23 mouse cellular contexts compared by ENCODE assay signal in the genomic region with DNA sequence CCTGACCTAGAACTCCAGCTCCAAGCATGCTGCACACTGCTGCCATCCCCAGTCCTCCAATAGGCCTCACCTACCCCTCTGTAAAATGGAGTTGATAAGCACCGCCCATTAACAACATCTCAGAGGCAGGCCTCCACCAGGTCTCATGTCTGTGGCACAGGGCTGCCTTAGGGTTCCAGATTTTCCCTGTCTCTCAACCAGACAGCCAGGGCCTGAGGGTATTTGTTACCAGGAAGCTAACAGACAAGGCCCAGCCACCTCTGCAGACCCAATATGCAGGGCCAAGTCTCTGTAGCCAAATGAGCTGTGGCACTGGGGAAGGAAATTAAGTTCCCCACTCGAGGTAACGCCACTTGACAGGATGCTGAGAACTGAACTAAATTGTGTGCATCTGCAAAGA. TPM values are rescaled to one million over a fixed set of nuclear protein-coding genes. Genes with fewer than 3 reads are reported as not detected.
DNase-seq lines count a peak whose midpoint lies in the region; ATAC-seq lines count a peak whose summit lies in the region.
"Had no signal": no experiment of that assay in that cellular context is flagged by ENCODE, and none has a peak within 500 bp of the region (broad histone marks: within the 10 kb centered on the region; RNA-seq: fewer than 3 reads in every experiment).

No protein-coding gene starts in this region.

- 94% methylated on average over 3 of the region's 3 CpGs for WGBS in hindbrain, embryonic 12.5 days
- 94% methylated on average over 3 of the region's 3 CpGs for WGBS in hindbrain, embryonic 11.5 days
- WGBS in liver, embryonic 13.5 days (ENCODE audit: insufficient replicate concordance) = 60% methylated on average over 3 of the region's 3 CpGs
- WGBS in neural tube, embryonic 13.5 days = 90% methylated on average over 3 of the region's 3 CpGs

- H3K9ac ChIP-seq in hindbrain, embryonic 12.5 days = no peak overlapping the region
- H3K9ac ChIP-seq in hindbrain, embryonic 11.5 days (ENCODE audit: low read depth, low read length) = no peak overlapping the region
- no peak overlapping the region for H3K9ac ChIP-seq in liver, embryonic 13.5 days
- H3K9ac ChIP-seq in neural tube, embryonic 13.5 days = peak overlapping the region; percentile 50; the same call in 1 of the 2 replicates
- H3K9ac ChIP-seq: forebrain, embryonic 12.5 days; limb, embryonic 12.5 days; neural tube, embryonic 15.5 days had no signal

- no peak overlapping the region for H3K4me2 ChIP-seq in hindbrain, embryonic 12.5 days (replicated peaks)
- H3K4me2 ChIP-seq in hindbrain, embryonic 11.5 days (replicated peaks; ENCODE audit: low read depth, low read length) = no peak overlapping the region
- H3K4me2 ChIP-seq in liver, embryonic 13.5 days = no peak overlapping the region
- H3K4me2 ChIP-seq in neural tube, embryonic 13.5 days = no peak overlapping the region
- H3K4me2 ChIP-seq: forebrain, embryonic 12.5 days; heart, embryonic 13.5 days; limb, embryonic 12.5 days had no signal

- H3K9me3 ChIP-seq in hindbrain, embryonic 12.5 days (replicated peaks) = no peaks in the 10 kb centered on the region
- no peaks in the 10 kb centered on the region for H3K9me3 ChIP-seq in hindbrain, embryonic 11.5 days (ENCODE audit: control insufficient read depth, low read length)
- no peaks in the 10 kb centered on the region for H3K9me3 ChIP-seq in liver, embryonic 13.5 days (replicated peaks)
- no peaks in the 10 kb centered on the region for H3K9me3 ChIP-seq in neural tube, embryonic 13.5 days
- H3K9me3 ChIP-seq: forebrain, embryonic 12.5 days; heart, embryonic 13.5 days; limb, embryonic 12.5 days; neural tube, embryonic 15.5 days had no signal

- H3K4me3 ChIP-seq in hindbrain, embryonic 12.5 days = no peak overlapping the region
- no peak overlapping the region for H3K4me3 ChIP-seq in hindbrain, embryonic 11.5 days (ENCODE audit: low read depth, low read length)
- no peak overlapping the region for H3K4me3 ChIP-seq in liver, embryonic 13.5 days (replicated peaks)
- H3K4me3 ChIP-seq in neural tube, embryonic 13.5 days = no peak overlapping the region
- H3K4me3 ChIP-seq: forebrain, embryonic 12.5 days; heart, embryonic 13.5 days; limb, embryonic 12.5 days; neural tube, embryonic 15.5 days had no signal

- peak; percentile 6 for DNase-seq in cerebellum, adult 11 months
- DNase-seq in cerebellum, postnatal 4 days (ENCODE audit: low spot score in 2 of 2) = no peak
- no peak for DNase-seq in hindbrain, embryonic 11.5 days (ENCODE audit: low spot score)
- DNase-seq in liver, embryonic 13.5 days = no peak
- no peak for DNase-seq in liver
- DNase-seq in neural tube, embryonic 10.5 days (ENCODE audit: extremely low spot score, low spot score) = no peak
- DNase-seq: adrenal gland, adult 2 months; embryo, embryonic 11 days; gastrocnemius, postnatal 14 days; heart, postnatal 36 days; layer of hippocampus, adult 9-11 months; lung, adult 18-20 months; lung, postnatal 4 days; right cerebral cortex, postnatal 25 days; thymus, adult 18-20 months had no signal

- H3K36me3 ChIP-seq in hindbrain, embryonic 12.5 days = peaks cover 55% of the 10 kb centered on the region
- H3K36me3 ChIP-seq in hindbrain, embryonic 11.5 days (ENCODE audit: control insufficient read depth, insufficient read depth, low read length) = peaks cover 7% of the 10 kb centered on the region; the same call in 1 of the 2 replicates
- H3K36me3 ChIP-seq in liver, embryonic 13.5 days = peaks cover 63% of the 10 kb centered on the region
- peaks cover 60% of the 10 kb centered on the region for H3K36me3 ChIP-seq in neural tube, embryonic 13.5 days

- H3K27me3 ChIP-seq in hindbrain, embryonic 12.5 days = no peaks in the 10 kb centered on the region
- no peaks in the 10 kb centered on the region for H3K27me3 ChIP-seq in hindbrain, embryonic 11.5 days (ENCODE audit: control insufficient read depth, insufficient read depth, low read length)
- H3K27me3 ChIP-seq in liver, embryonic 13.5 days = no peaks in the 10 kb centered on the region
- H3K27me3 ChIP-seq in neural tube, embryonic 13.5 days = no peaks in the 10 kb centered on the region
- H3K27me3 ChIP-seq: forebrain, embryonic 12.5 days; heart, embryonic 13.5 days; limb, embryonic 12.5 days; neural tube, embryonic 15.5 days had no signal

- 0 out of 2 replicates have a peak overlapping the region, but pooled peaks have one; percentile 44 for H3K27ac ChIP-seq in hindbrain, embryonic 12.5 days
- H3K27ac ChIP-seq in hindbrain, embryonic 11.5 days (ENCODE audit: low read depth, low read length) = no peak overlapping the region
- 0 out of 2 replicates have a peak overlapping the region, but pooled peaks have one; percentile 8 for H3K27ac ChIP-seq in liver, embryonic 13.5 days
- no peak overlapping the region for H3K27ac ChIP-seq in neural tube, embryonic 13.5 days (replicated peaks)
- H3K27ac ChIP-seq: limb, embryonic 12.5 days had no signal

- H3K4me1 ChIP-seq in hindbrain, embryonic 12.5 days = peaks cover 59% of the 10 kb centered on the region
- H3K4me1 ChIP-seq in hindbrain, embryonic 11.5 days (replicated peaks; ENCODE audit: control insufficient read depth, insufficient read depth, low read length) = peaks cover 22% of the 10 kb centered on the region
- peaks cover 60% of the 10 kb centered on the region for H3K4me1 ChIP-seq in liver, embryonic 13.5 days (replicated peaks)
- H3K4me1 ChIP-seq in neural tube, embryonic 13.5 days (replicated peaks) = peaks cover 62% of the 10 kb centered on the region

- ATAC-seq in hindbrain, embryonic 12.5 days (ENCODE audit: low FRiP score) = no peak
- ATAC-seq in hindbrain, embryonic 11.5 days (ENCODE audit: low FRiP score) = no peak
- no peak for ATAC-seq in liver, embryonic 13.5 days (ENCODE audit: low read depth)
- no peak for ATAC-seq in neural tube, embryonic 13.5 days (ENCODE audit: low read depth)

RNA-seq across cellular contexts. Expression of a gene that starts 5.7 kb away (rescaled TPM):
- 95.0 and 102 TPM in 2 replicates for polyA plus RNA-seq in hindbrain, embryonic 12.5 days (2016; fragmentation: Nextera tagmentation; extraction: Ambion mirVana)
- 37.2 and 43.2 TPM in 2 replicates for polyA plus RNA-seq in hindbrain, embryonic 11.5 days (2014; fragmentation: Nextera tagmentation; extraction: Ambion mirVana)
- 27.6 and 28.7 TPM in 2 replicates for polyA plus RNA-seq in liver, embryonic 13.5 days (2015; fragmentation: Nextera tagmentation; extraction: Ambion mirVana)
- 78.8 and 89.1 TPM in 2 replicates for polyA plus RNA-seq in neural tube, embryonic 13.5 days (2015; fragmentation: Nextera tagmentation; extraction: Ambion mirVana)

RNA-seq across cellular contexts. Expression of a gene that starts 7.4 kb away (rescaled TPM):
- 0.13 and 0.18 TPM in 2 replicates for polyA plus RNA-seq in hindbrain, embryonic 12.5 days (2016; fragmentation: Nextera tagmentation; extraction: Ambion mirVana)
- polyA plus RNA-seq in hindbrain, embryonic 11.5 days (2014; fragmentation: Nextera tagmentation; extraction: Ambion mirVana) = 0.11 TPM in 1 of 2 replicates, not detected in the other
- polyA plus RNA-seq in liver, embryonic 13.5 days (2015; fragmentation: Nextera tagmentation; extraction: Ambion mirVana) = 0.06 TPM in 1 of 2 replicates, not detected in the other
- polyA plus RNA-seq in neural tube, embryonic 13.5 days (2015; fragmentation: Nextera tagmentation; extraction: Ambion mirVana) = 0.21 TPM in 1 of 2 replicates, not detected in the other
- polyA plus RNA-seq: adrenal gland, adult 2 months; frontal cortex, adult 2 months; limb, embryonic 12.5 days had no signal

RNA-seq across cellular contexts. Expression of a gene that starts 17.8 kb away (rescaled TPM):
- 86.6 and 101 TPM in 2 replicates for polyA plus RNA-seq in hindbrain, embryonic 12.5 days (2016; fragmentation: Nextera tagmentation; extraction: Ambion mirVana)
- polyA plus RNA-seq in hindbrain, embryonic 11.5 days (2014; fragmentation: Nextera tagmentation; extraction: Ambion mirVana) = 68.9 and 75.4 TPM in 2 replicates
- polyA plus RNA-seq in liver, embryonic 13.5 days (2015; fragmentation: Nextera tagmentation; extraction: Ambion mirVana) = 28.5 and 28.6 TPM in 2 replicates
- polyA plus RNA-seq in neural tube, embryonic 13.5 days (2015; fragmentation: Nextera tagmentation; extraction: Ambion mirVana) = 114 and 125 TPM in 2 replicates

RNA-seq across cellular contexts. Expression of a gene that starts 20.0 kb away (rescaled TPM):
- 0.85 and 1.9 TPM in 2 replicates for polyA plus RNA-seq in hindbrain, embryonic 12.5 days (2016; fragmentation: Nextera tagmentation; extraction: Ambion mirVana)
- 0.39 TPM in 1 of 2 replicates, not detected in the other for polyA plus RNA-seq in hindbrain, embryonic 11.5 days (2014; fragmentation: Nextera tagmentation; extraction: Ambion mirVana)
- polyA plus RNA-seq in liver, embryonic 13.5 days (2015; fragmentation: Nextera tagmentation; extraction: Ambion mirVana) = 0.46 TPM in 1 of 2 replicates, not detected in the other
- 0.35 TPM in 1 of 2 replicates, not detected in the other for polyA plus RNA-seq in neural tube, embryonic 13.5 days (2015; fragmentation: Nextera tagmentation; extraction: Ambion mirVana)
- polyA plus RNA-seq: forebrain, embryonic 12.5 days; kidney, embryonic 16.5 days had no signal

RNA-seq across cellular contexts. Expression of a gene that starts 20.0 kb away (rescaled TPM):
- polyA plus RNA-seq in hindbrain, embryonic 12.5 days (2016; fragmentation: Nextera tagmentation; extraction: Ambion mirVana) = 20.0 and 25.6 TPM in 2 replicates
- 3.4 and 3.7 TPM in 2 replicates for polyA plus RNA-seq in hindbrain, embryonic 11.5 days (2014; fragmentation: Nextera tagmentation; extraction: Ambion mirVana)
- 0.85 TPM in 1 of 2 replicates, not detected in the other for polyA plus RNA-seq in liver, embryonic 13.5 days (2015; fragmentation: Nextera tagmentation; extraction: Ambion mirVana)
- polyA plus RNA-seq in neural tube, embryonic 13.5 days (2015; fragmentation: Nextera tagmentation; extraction: Ambion mirVana) = 9.7 and 13.9 TPM in 2 replicates
- polyA plus RNA-seq: adrenal gland, adult 2 months had no signal

Comparison
In these comparisons a context has a peak if more than half of its experiments do, and no peak if none do; other contexts are left out.
1. H3K27ac ChIP-seq: peak in hindbrain, embryonic 12.5 days (single experiment) and liver, embryonic 13.5 days (single experiment); none in hindbrain, embryonic 11.5 days (single experiment) and neural tube, embryonic 13.5 days (single experiment).